Mouse (Mus musculus) left cerebral cortex, postnatal 4 days (tissue): ENCODE measurements at regions not wholly inside any gene's neighbourhood (a gene's known extent, or its start where the extent isn't known, plus 50 kb on each side); places are given as distances from the start of the nearest gene placed in this dataset.

ENCODE experiments used
- DNase-seq: peaks from one replicate; pipeline ENCODE4 v3.0.0-alpha.2; 2022
- intact Hi-C: fragments of 180-260 bp; cut with DNase I; formaldehyde crosslinking; loops from one replicate; pipeline ENCODE4 v1.15.1; 2025

- intact Hi-C loops = no loop called here
- no peak for DNase-seq
These were observed 59.7 kb upstream of the Tbx20 start for GRCm38 (mm10) chr9:24833766-24834165.

GRCm38 (mm10) chr9:24848210-24848609 lies 74.1 kb upstream of the Tbx20 start:
- no peak for DNase-seq
- intact Hi-C loops = no loop called here

GRCm38 (mm10) chr9:24859459-24859858 lies 85.4 kb upstream of the Tbx20 start:
- intact Hi-C loops = no loop called here

GRCm38 (mm10) chr9:24866390-24867173 lies 92.5 kb upstream of the Tbx20 start:
- DNase-seq = no peak
- intact Hi-C loops = no loop called here

More at GRCm38 (mm10) chr9:24859459-24859858, 85.4 kb upstream of the Tbx20 start:
- DNase-seq = no peak

GRCm38 (mm10) chr9:24868746-24869145 lies 94.6 kb upstream of the Tbx20 start:
- intact Hi-C loops = no loop called here
- no peak for DNase-seq

GRCm38 (mm10) chr9:24874434-24875143 lies 100.5 kb upstream of the Tbx20 start:
- intact Hi-C loops = no loop called here
- no peak for DNase-seq

- DNase-seq = no peak
- intact Hi-C loops = no loop called here
These were observed 104.5 kb upstream of the Tbx20 start for GRCm38 (mm10) chr9:24878384-24879174.

- intact Hi-C loops = no loop called here
- DNase-seq = no peak
These were observed 105.6 kb upstream of the Tbx20 start for GRCm38 (mm10) chr9:24879662-24880061.

GRCm38 (mm10) chr9:24884011-24884410 lies 109.9 kb upstream of the Tbx20 start:
- intact Hi-C loops = no loop called here
- DNase-seq = peak; percentile 39

GRCm38 (mm10) chr9:24888282-24888681 lies 114.2 kb upstream of the Tbx20 start:
- intact Hi-C loops = no loop called here
- no peak for DNase-seq

- DNase-seq = no peak
- intact Hi-C loops = no loop called here
These were observed 122.6 kb upstream of the Tbx20 start for GRCm38 (mm10) chr9:24896498-24897261.

GRCm38 (mm10) chr9:24899206-24899928 lies 125.3 kb upstream of the Tbx20 start:
- intact Hi-C loops = no loop called here

GRCm38 (mm10) chr9:24903706-24904105 lies 129.6 kb upstream of the Tbx20 start:
- intact Hi-C loops = no loop called here

More at GRCm38 (mm10) chr9:24899206-24899928, 125.3 kb upstream of the Tbx20 start:
- no peak for DNase-seq

GRCm38 (mm10) chr9:24909086-24909979 lies 135.2 kb upstream of the Tbx20 start:
- intact Hi-C loops = no loop called here
- DNase-seq = no peak

More at GRCm38 (mm10) chr9:24903706-24904105, 129.6 kb upstream of the Tbx20 start:
- DNase-seq = no peak

- no peak for DNase-seq
These were observed 136.6 kb upstream of the Tbx20 start for GRCm38 (mm10) chr9:24910738-24911137.

GRCm38 (mm10) chr9:24920031-24920445 lies 145.9 kb upstream of the Tbx20 start:
- intact Hi-C loops = no loop called here

More at GRCm38 (mm10) chr9:24910738-24911137, 136.6 kb upstream of the Tbx20 start:
- intact Hi-C loops = no loop called here

GRCm38 (mm10) chr9:24922051-24922860 lies 148.2 kb upstream of the Tbx20 start:
- intact Hi-C loops = no loop called here
- no peak for DNase-seq

More at GRCm38 (mm10) chr9:24920031-24920445, 145.9 kb upstream of the Tbx20 start:
- DNase-seq = no peak

- intact Hi-C loops = no loop called here
- DNase-seq = no peak
These were observed 149.4 kb upstream of the Tbx20 start for GRCm38 (mm10) chr9:24923514-24923913.
